Comparison of ENCODE assay signal across 8 mouse cellular contexts in the genomic region with DNA sequence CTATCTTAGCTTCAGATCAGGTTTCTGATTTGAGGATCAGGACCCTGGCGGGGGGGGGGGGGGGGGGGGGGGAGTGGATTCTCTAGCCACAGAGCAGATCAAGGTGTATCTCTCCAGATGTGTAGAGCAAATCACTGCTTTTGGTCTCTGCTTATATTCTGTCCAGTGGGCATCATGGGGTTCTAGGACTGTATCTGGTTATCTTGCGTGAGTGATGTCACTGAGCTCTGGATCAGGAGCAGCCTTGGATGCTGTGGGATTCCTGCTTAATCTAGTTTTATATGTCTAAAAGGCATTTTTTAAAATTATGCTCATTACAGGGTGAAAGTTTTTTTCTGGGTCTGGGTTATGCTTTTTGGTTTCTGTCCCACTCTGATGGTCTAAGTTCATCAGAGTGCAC. TPM values are rescaled to one million over a fixed set of nuclear protein-coding genes. Genes with fewer than 3 reads are reported as not detected.
A peak's percentile ranks its signal among the peaks of the same experiment; 100 is the strongest.
DNase-seq lines count a peak whose midpoint lies in the region; ATAC-seq and TF ChIP-seq lines count a peak whose summit lies in the region.

No protein-coding gene starts in this region.

- no peak for TF ChIP-seq CTCF in heart, adult 2 months (IDR thresholded peaks at IDR 0.05)
- no peak for TF ChIP-seq CTCF in CH12.LX (conservative IDR thresholded peaks at IDR 0.05 in 1 of 2, IDR thresholded peaks at IDR 0.05 in 1 of 2; ENCODE audit: low read depth in 2 of 2, low read length in 2 of 2)
- TF ChIP-seq CTCF in liver, postnatal 0 days (IDR thresholded peaks at IDR 0.05; ENCODE audit: low read depth), result no peak

- H3K4me2 ChIP-seq in CH12.LX (ENCODE audit: insufficient read depth, low read depth, poor library complexity, severe bottlenecking), result peak overlapping the region; percentile 55
- H3K4me2 ChIP-seq in forebrain, embryonic 15.5 days (replicated peaks), result peak overlapping the region; percentile 80
- H3K4me2 ChIP-seq in liver, postnatal 0 days (ENCODE audit: low read depth, low read length), result peak overlapping the region; percentile 96

- H3K27ac ChIP-seq in heart, adult 2 months, result peak overlapping the region; percentile 95
- H3K27ac ChIP-seq in CH12.LX (ENCODE audit: insufficient read depth, low read depth), result no peak overlapping the region
- peak overlapping the region; percentile 98 for H3K27ac ChIP-seq in forebrain, embryonic 15.5 days (replicated peaks)
- H3K27ac ChIP-seq in liver, postnatal 0 days (ENCODE audit: low read depth), result peak overlapping the region; percentile 84; the same call in 1 of the 2 replicates

- intact Hi-C loops in heart, adult 2 months (cut with DNase I), result loop anchor here (5.0 kb wide), 2 partner anchors 70 to 90 kb away; no protein-coding TSS in a partner anchor
- intact Hi-C loops in heart, postnatal 25 days (cut with DNase I), result no loop called here

- in situ Hi-C loops in CH12.LX (cut with MboI; ENCODE audit: low pct_ligation_motif_present, low pct_unique_long_range_greater_than_20kb, low sequenced_read_pairs), result no loop called here

- H3K4me3 ChIP-seq in heart, adult 2 months, result peak overlapping the region; percentile 93
- H3K4me3 ChIP-seq in CH12.LX (replicated peaks in 1 of 3; ENCODE audit: low read depth in 2 of 3, low read length in 2 of 3, poor library complexity in 1 of 3), result peak overlapping the region; percentile 62 to 94 (median 66)
- peak overlapping the region; percentile 92 for H3K4me3 ChIP-seq in forebrain, embryonic 15.5 days
- peak overlapping the region; percentile 82 for H3K4me3 ChIP-seq in liver, postnatal 0 days (ENCODE audit: low read depth, low read length)

- no peak for TF ChIP-seq RAD21 in CH12.LX (IDR thresholded peaks at IDR 0.05; ENCODE audit: low read depth, low read length)

- peaks cover 2% of the 10 kb centered on the region for H3K9me3 ChIP-seq in CH12.LX (replicated peaks; ENCODE audit: low read length)
- H3K9me3 ChIP-seq in forebrain, embryonic 15.5 days, result no peaks in the 10 kb centered on the region
- no peaks in the 10 kb centered on the region for H3K9me3 ChIP-seq in liver, postnatal 0 days (ENCODE audit: low read length)

- 13% methylated on average over 2 of the region's 2 CpGs for WGBS in heart, adult 2 months
- WGBS in forebrain, embryonic 15.5 days, result 55% methylated on average over 2 of the region's 2 CpGs
- 26% methylated on average over 2 of the region's 2 CpGs for WGBS in liver, postnatal 0 days (ENCODE audit: insufficient replicate concordance)

- peak; percentile 51 for ATAC-seq in forebrain, embryonic 15.5 days (replicated peaks)
- no peak for ATAC-seq in liver, postnatal 0 days

- dilution Hi-C loops in CH12.LX (cut with MboI; ENCODE audit: extremely low pct_ligation_motif_present, extremely low pct_unique_long_range_greater_than_20kb, low sequenced_read_pairs), result no loop called here

- peak overlapping the region; percentile 80 for H3K9ac ChIP-seq in heart, adult 2 months (ENCODE audit: low read depth, low read length)
- peak overlapping the region; percentile 75 for H3K9ac ChIP-seq in CH12.LX (ENCODE audit: insufficient read depth, low read depth)
- H3K9ac ChIP-seq in forebrain, embryonic 15.5 days (replicated peaks), result peak overlapping the region; percentile 68
- peak overlapping the region; percentile 85 for H3K9ac ChIP-seq in liver, postnatal 0 days (replicated peaks)

- H3K36me3 ChIP-seq in heart, adult 2 months (ENCODE audit: control insufficient read depth, insufficient read depth, low read length), result peaks cover 13% of the 10 kb centered on the region
- peaks cover 4 to 24% of the 10 kb centered on the region in 2 experiments for H3K36me3 ChIP-seq in CH12.LX (replicated peaks in 1 of 2; ENCODE audit: control insufficient read depth in 1 of 2, insufficient read depth in 1 of 2, low read length in 1 of 2)
- H3K36me3 ChIP-seq in forebrain, embryonic 15.5 days, result no peaks in the 10 kb centered on the region; the same call in 1 of the 2 replicates
- H3K36me3 ChIP-seq in liver, postnatal 0 days (replicated peaks; ENCODE audit: insufficient read depth, low read length), result 0 out of 2 replicates have a peak, but pooled peaks cover 6% of the 10 kb centered on the region

- no peak for TF ChIP-seq POLR2A in heart, adult 2 months (IDR thresholded peaks at IDR 0.05; ENCODE audit: insufficient read depth, low read depth, low read length)
- no peak for TF ChIP-seq POLR2A in CH12.LX (IDR thresholded peaks at IDR 0.05; ENCODE audit: low read depth, low read length)

- TF ChIP-seq EP300 in heart, adult 2 months (IDR thresholded peaks at IDR 0.05; ENCODE audit: insufficient read depth, low read depth, low read length), result no peak
- TF ChIP-seq EP300 in CH12.LX (IDR thresholded peaks at IDR 0.05; ENCODE audit: low read length), result no peak
- no peak for TF ChIP-seq EP300 in liver, postnatal 0 days (IDR thresholded peaks at IDR 0.05; ENCODE audit: low read depth)

- no peak for DNase-seq in heart, adult 2 months
- no peak for DNase-seq in heart, postnatal 25 days (ENCODE audit: low spot score)
- DNase-seq in CH12.LX (ENCODE audit: extremely low read depth), result no peak
- no peak for DNase-seq in liver, postnatal 0 days
- DNase-seq in natural killer cell, adult 2 months (ENCODE audit: low spot score in 2 of 2), result no peak
- no peak for DNase-seq in spleen, adult 12 weeks (ENCODE audit: low spot score)
- DNase-seq in gastrocnemius, postnatal 4 days (ENCODE audit: low spot score in 2 of 2), result no peak

- H3K79me2 ChIP-seq in heart, adult 2 months (replicated peaks; ENCODE audit: control insufficient read depth, insufficient read depth, low read length), result peaks cover 2% of the 10 kb centered on the region; the same call in 1 of the 2 replicates
- peaks cover 42% of the 10 kb centered on the region for H3K79me2 ChIP-seq in CH12.LX (replicated peaks; ENCODE audit: control insufficient read depth, extremely low read depth, insufficient read depth, poor library complexity, severe bottlenecking)

- no peaks in the 10 kb centered on the region for H3K27me3 ChIP-seq in heart, adult 2 months (ENCODE audit: control insufficient read depth, insufficient read depth, low read length)
- H3K27me3 ChIP-seq in CH12.LX (replicated peaks), result peaks cover 3% of the 10 kb centered on the region
- no peaks in the 10 kb centered on the region for H3K27me3 ChIP-seq in forebrain, embryonic 15.5 days
- H3K27me3 ChIP-seq in liver, postnatal 0 days (ENCODE audit: insufficient read depth, low read length), result no peaks in the 10 kb centered on the region

- H3K4me1 ChIP-seq in heart, adult 2 months (ENCODE audit: control insufficient read depth, insufficient read depth, low read length), result peaks cover 2% of the 10 kb centered on the region; the same call in 1 of the 2 replicates
- H3K4me1 ChIP-seq in CH12.LX (ENCODE audit: control insufficient read depth in 1 of 2, insufficient read depth in 2 of 2), result peaks cover 10 to 47% of the 10 kb centered on the region in 2 experiments
- peaks cover 28% of the 10 kb centered on the region for H3K4me1 ChIP-seq in forebrain, embryonic 15.5 days
- H3K4me1 ChIP-seq in liver, postnatal 0 days (ENCODE audit: insufficient read depth), result peaks cover 17% of the 10 kb centered on the region; the same call in 1 of the 2 replicates

TF ChIP-seq in CH12.LX, 34 proteins besides CTCF, POLR2A, EP300 and RAD21:
- no peak for TF ChIP-seq ETS1 (conservative IDR thresholded peaks at IDR 0.05; ENCODE audit: low read depth, low read length)
- no peak for TF ChIP-seq ELF1 (IDR thresholded peaks at IDR 0.05; ENCODE audit: low read depth, low read length)
- TF ChIP-seq ZNF384 (IDR thresholded peaks at IDR 0.05; ENCODE audit: low read depth, low read length), result no peak
- no peak for TF ChIP-seq POLR2AphosphoS2 (IDR thresholded peaks at IDR 0.05; ENCODE audit: low read depth, low read length)
- no peak for TF ChIP-seq JUND (conservative IDR thresholded peaks at IDR 0.05; ENCODE audit: low read depth, low read length)

RNA-seq across cellular contexts. Expression of a gene that starts 0.5 kb away (rescaled TPM):
- 100 to 1,000 TPM; 103 to 115 TPM for total RNA-seq in heart, adult 2 months (2021)
- 56.2 and 104 TPM in 2 replicates for polyA plus RNA-seq in heart, adult 2 months (2012; rRNA removed)
- 100 to 1,000 TPM in 1 of 2 experiments, 10 to 100 TPM in 1; 99.1 to 108 TPM for total RNA-seq in heart, postnatal 25 days (2021)
- total RNA-seq in CH12.LX (2012; rRNA removed), result 162 and 190 TPM in 2 replicates
- 317 and 322 TPM in 2 replicates for total RNA-seq in CH12.LX (2014; rRNA removed)
- 234 and 244 TPM in 2 replicates for polyA plus RNA-seq in CH12.LX (2012; ENCODE audit: insufficient read length, low read depth)
- 186 and 193 TPM in 2 replicates for polyA plus RNA-seq in forebrain, embryonic 15.5 days (2015; fragmentation: Nextera tagmentation; extraction: Ambion mirVana)
- 56.3 and 56.8 TPM in 2 replicates for polyA plus RNA-seq in liver, postnatal 0 days (2015; fragmentation: Nextera tagmentation; extraction: Ambion mirVana)
- total RNA-seq in gastrocnemius, postnatal 4 days (2021), result 100 to 1,000 TPM; 121 to 124 TPM
